Mouse (Mus musculus): Measurements from ENCODE around the gene Btg2.

Btg2 gene

DNA sequence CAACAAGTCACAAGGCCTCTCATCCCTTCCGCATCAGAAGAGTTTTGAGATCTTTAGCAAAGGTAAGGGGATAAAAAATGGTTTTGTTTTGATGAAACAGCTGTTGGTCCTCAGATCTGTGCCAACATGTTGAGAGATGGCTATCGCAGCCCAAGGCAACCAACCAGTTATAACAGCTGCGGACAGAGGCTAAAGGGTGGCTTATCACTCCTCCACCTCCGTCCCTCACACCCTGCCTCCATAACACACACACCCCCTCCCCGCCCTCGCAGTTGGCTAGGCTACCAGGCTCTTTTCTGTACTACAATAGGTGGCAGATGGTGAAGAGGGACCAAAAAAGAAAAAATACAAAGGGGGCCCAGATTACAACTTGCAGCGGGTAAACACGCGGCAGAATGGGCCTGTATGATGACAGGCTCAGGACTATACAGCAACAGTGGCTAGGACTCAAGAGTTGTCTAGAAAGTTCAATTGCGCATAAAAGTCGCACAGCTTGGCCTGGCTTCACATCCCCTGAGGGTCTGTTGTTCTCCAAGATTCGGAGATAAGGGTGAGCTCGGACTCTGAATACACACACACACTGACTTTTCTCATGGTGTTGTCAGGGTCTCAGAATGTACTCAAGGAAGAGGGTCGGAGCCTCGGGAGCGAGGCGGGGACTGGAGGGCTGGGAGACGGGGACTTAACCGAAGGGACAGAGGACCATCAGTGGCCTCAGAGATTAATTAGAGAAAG, 692 bp downstream of the Btg2 start:
- no peak for DNase-seq (ENCODE audit: extremely low read depth, low read depth, low spot score)

- no peak for DNase-seq (ENCODE audit: extremely low read depth, low read depth, low spot score)
Measured at GRCm38 (mm10) chr1:134077389-134078060, 1.4 kb downstream of the Btg2 start.

DNA sequence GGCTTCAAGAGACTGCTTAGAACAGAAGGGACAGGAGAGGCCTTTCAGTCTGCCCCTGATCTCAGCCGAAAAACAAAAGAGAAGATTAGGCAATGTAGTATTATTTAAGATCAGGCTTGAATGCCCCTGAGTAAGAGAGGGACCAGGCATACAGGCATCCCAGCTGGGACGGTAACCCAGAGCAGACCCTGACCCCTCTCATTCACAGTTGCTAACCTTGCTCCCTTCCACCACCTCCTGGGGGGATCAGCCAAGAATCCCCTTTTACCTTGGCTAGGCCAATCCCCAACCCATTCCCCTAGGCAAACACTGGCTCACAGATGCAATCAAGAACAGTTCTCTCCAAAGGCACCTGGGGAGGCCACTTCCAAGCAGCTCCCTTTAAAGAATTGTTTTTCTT, 2.1 kb downstream of the Btg2 start:
- DNase-seq (ENCODE audit: extremely low read depth, low read depth, low spot score): no peak

DNA sequence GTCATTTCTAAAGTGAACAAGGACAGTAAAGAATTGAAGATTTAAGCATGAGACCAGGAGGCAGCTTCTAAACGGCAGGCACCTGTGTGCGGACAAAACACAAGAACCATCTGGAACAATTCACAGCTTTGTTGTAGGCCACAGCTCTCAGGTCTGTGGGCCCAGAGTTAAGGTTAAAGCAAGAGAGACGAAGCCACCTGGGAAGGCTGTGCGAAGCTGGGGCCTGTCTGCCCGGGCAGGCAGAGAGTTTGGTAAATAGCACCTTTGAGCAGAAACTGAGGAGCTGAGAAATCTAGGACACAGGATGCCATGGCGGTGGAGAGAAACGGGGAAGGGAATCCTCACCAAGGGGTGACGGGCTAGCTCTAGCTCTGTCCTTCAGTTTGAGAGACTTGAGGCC, 3.4 kb downstream of the Btg2 start:
- no peak for DNase-seq (ENCODE audit: extremely low read depth, low read depth, low spot score)

GRCm38 (mm10) chr1:134074606-134075005, 4.3 kb downstream of the Btg2 start:
- no peak for DNase-seq (ENCODE audit: extremely low read depth, low read depth, low spot score)

DNA sequence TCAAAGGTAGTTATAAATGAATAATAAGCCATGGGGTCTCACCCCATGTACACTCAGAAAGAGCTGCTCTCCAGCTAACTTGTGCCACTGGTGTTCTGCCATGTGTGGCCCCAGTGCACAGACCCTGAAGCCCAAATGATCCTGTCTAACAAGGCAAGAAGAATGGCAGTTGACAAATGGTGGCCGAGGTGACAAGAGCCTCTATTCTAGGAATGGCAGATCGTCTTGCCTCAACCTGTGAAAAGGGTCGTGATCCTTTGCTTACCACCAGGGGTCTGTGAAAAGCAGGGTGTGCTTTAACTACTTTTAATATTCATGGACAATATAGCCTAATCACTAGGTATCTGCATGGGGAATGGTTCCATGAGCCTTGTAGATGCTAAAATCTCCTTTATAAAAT, 4.7 kb downstream of the Btg2 start:
- no peak for DNase-seq (ENCODE audit: extremely low read depth, low read depth, low spot score)

DNA sequence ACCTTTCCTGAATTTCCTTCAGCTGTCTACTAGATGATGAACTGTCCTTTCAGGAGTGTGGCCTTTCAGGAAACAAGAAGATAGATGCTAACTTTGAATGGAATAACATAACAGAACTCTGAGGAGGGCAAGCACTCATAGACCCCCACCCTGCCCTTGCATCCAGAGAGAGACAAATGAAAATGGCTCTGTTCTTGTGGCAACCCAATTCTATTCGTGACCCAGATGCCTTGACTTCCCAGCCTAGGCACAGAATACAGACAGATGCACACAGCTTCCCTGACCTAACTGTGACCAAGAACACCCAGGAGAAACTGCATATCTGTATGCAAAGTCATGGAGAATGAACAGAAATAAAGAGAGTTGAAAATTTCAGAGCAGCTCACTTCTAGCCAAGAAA, 5.3 kb downstream of the Btg2 start:
- no peak for DNase-seq (ENCODE audit: extremely low read depth, low read depth, low spot score)

- no peak for DNase-seq (ENCODE audit: extremely low read depth, low read depth, low spot score)
Measured at GRCm38 (mm10) chr1:134073061-134073564, 5.8 kb downstream of the Btg2 start.

- no peak for DNase-seq (ENCODE audit: extremely low read depth, low read depth, low spot score)
Measured at GRCm38 (mm10) chr1:134071411-134072018, 7.4 kb downstream of the Btg2 start.

GRCm38 (mm10) chr1:134070099-134070669, 8.7 kb downstream of the Btg2 start:
- DNase-seq (ENCODE audit: extremely low read depth, low read depth, low spot score): no peak

DNA sequence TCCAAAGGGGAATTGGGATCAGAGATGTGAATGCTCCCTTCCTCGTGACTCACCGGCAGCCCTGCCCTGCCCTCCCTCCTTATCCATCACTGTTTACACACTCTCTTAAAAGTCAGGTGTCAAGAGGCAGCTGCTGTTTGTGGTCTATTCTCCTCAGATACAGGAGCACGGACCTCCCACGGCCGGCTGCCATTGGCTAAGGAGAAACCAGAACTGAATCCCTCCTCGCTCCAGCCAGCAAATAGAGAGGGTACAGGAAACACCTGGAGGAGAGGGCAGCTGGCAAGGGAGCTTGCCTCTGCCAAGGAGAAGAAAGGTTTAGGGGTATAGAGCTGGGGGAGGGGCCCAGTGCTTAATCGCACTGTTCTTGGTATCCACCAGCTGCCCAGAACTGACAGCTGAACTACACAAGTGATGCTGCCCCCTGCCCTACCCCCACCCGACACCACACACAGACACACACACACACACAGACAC, 11.7 kb downstream of the Btg2 start:
- no peak for DNase-seq (ENCODE audit: extremely low read depth, low read depth, low spot score)

GRCm38 (mm10) chr1:134066554-134066953, 12.4 kb downstream of the Btg2 start:
- no peak for DNase-seq (ENCODE audit: extremely low read depth, low read depth, low spot score)

- DNase-seq (ENCODE audit: extremely low read depth, low read depth, low spot score): no peak
Measured at GRCm38 (mm10) chr1:134065241-134065809, 13.6 kb downstream of the Btg2 start.

GRCm38 (mm10) chr1:134064296-134064831, 14.6 kb downstream of the Btg2 start:
- no peak for DNase-seq (ENCODE audit: extremely low read depth, low read depth, low spot score)

DNA sequence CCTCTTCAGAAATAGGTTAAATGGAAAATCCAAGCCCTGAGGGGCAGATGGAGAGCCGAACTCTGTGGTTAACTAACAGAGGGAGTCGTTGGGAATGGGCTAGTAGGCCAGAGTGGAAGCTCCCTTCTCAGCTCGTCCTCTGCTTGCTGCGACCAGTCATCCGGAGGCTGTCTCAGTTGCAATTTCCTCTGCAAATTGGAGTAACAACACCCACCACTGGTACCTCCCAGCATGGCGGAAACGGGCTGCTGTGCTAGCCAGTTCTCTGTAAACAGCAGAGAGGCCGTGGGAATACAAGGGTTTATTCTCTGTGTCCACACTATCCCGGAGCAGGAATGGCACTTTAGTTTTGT, 15.2 kb downstream of the Btg2 start:
- no peak for DNase-seq (ENCODE audit: extremely low read depth, low read depth, low spot score)

GRCm38 (mm10) chr1:134063086-134063772, 15.7 kb downstream of the Btg2 start:
- DNase-seq (ENCODE audit: extremely low read depth, low read depth, low spot score): no peak

- DNase-seq (ENCODE audit: extremely low read depth, low read depth, low spot score): no peak
Measured at GRCm38 (mm10) chr1:134062411-134063085, 16.4 kb downstream of the Btg2 start.

DNA sequence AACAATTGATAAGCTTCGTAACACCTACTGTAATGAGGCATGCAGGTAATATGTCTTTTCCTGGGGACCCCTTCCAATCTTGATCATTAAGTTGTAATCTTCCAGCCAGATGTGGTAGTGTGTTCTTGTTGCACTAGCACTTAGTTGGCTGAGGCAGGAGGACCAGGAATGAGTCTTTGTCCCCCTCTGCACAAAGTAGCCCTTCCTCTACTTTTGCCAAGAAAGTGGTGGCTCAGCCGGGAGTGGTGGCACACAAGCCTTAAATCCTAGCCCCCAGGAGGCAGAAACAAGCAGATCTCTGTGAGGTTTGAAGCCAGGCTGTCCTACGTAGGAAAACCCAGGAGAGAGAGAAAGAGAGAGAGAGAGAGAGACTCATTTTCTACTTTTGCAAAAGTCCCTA, 17.0 kb downstream of the Btg2 start:
- DNase-seq (ENCODE audit: extremely low read depth, low read depth, low spot score): no peak

DNA sequence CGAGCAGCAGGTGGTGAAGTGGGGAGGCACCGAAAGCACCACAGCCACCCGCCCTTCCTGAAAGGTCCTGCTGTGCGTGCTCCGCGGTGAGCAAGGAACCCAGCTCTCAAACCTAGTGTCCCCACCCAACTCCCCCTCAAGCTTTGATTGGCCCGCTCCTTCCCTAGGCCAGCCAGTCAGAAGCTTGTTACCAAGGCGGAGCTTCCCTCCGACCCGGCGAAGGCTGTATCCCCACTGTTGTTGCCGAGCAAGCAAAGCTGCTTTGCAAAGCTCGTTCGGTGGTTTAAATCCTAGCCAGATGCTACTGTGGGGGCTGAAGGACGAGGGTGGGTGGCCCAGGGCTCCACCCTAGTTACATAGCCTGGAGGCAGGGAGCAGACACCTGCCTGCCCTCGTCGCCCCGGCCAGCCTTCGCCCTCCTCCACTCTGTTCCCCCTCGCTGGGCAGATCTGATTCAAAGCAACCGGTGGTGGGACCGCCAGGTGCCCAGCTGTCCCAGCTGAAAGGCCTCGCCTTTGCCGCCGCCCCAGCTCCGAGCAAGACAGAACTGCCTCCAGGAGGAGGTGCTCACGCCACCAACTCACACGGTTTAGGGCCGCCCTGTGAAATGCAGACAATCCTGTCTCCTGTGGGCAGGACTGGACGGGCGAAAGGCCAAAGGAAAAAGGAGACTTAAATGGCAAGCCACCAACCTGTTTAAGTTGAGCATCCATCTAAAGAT, 17.9 kb downstream of the Btg2 start:
- DNase-seq (ENCODE audit: extremely low read depth, low read depth, low spot score): no peak
